Mouse (Mus musculus) embryo, embryonic 11 days (tissue): Measurements from ENCODE around the gene Vamp8.
A peak's percentile ranks its signal among the peaks of the same experiment; 100 is the strongest.

Experiments
- DNase-seq: peaks from one replicate; pipeline ENCODE4 v3.0.0-alpha.2; 2015

Vamp8 gene

DNA sequence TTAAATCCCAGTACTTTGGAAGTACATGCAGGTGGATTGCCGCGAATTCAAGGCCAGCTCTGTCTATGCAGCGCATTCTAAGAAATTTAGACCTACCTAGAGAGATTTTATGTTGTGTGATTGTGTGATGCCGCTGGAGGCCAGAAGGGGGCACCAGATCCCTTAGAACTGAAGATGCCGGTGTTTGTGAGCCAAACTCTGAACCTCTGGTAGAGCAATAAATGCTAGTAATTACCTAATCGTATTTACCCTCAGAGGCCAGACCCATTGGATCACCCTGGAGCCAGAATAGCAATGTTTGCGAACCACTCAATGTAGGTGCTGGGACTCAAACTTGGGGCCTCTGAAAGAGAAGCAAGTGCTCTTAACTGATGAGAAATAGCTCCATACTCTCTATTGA is 11.4 kb upstream of the Vamp8 start:
- DNase-seq: peak; percentile 72

DNA sequence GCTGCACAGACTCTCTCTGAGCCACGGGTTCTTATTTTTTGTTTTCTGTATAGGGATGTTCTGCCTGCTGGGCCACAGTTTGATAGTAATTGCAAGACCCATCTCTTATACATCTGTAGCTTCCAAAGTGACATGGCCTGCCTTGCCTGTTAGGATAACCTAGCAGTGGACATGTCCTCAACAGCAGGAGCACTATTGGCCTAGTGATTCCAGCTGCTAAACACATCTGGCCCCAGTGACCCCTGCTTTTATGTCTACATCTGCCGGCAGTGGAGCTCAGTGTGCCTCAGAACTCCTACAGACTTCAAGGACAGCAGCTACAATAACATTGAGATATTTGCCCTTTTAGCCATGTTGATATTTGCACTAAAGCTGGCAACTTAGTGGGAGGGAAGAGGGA is 9.5 kb upstream of the Vamp8 start:
- DNase-seq: peak; percentile 47

GRCm38 (mm10) chr6:72396837-72397251 is 6.3 kb upstream of the Vamp8 start:
- no peak for DNase-seq

GRCm38 (mm10) chr6:72392341-72392740 is 1.8 kb upstream of the Vamp8 start:
- DNase-seq: no peak

- peak; percentile 62 for DNase-seq
These were observed 455 bp upstream of the Vamp8 start for GRCm38 (mm10) chr6:72390795-72391521.

GRCm38 (mm10) chr6:72389471-72389940 is 997 bp downstream of the Vamp8 start:
- DNase-seq: peak; percentile 44

DNA sequence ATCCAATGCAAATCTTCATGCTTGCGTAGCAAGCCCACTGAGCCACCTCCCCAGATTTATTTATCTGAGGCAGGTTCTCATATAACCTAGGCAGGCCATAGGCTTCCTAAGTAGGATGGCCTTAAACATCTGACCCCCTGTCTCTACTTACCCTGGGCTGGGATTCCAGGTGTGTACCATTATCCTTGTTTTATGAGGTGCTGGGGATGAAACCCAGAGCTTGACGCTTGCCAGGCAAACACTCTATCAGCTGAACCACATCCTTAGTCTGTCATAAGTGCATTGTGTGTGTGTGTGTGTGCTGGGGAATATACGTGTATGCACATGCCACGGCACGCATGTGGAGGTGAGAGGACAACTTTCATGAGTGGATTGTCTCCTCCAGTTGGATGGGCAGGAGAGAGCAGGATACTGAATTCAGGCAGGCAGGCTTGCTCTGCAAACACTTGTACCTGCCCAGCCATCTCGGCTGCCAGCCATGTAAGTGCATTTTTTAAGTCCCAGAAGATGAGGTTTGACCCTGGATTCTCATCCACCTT is 1.6 kb downstream of the Vamp8 start:
- DNase-seq: no peak

GRCm38 (mm10) chr6:72388266-72388665 is 2.2 kb downstream of the Vamp8 start:
- no peak for DNase-seq

- no peak for DNase-seq
These were observed 2.7 kb downstream of the Vamp8 start for GRCm38 (mm10) chr6:72387816-72388215.

GRCm38 (mm10) chr6:72386561-72386960 is 3.9 kb downstream of the Vamp8 start:
- DNase-seq: no peak

DNA sequence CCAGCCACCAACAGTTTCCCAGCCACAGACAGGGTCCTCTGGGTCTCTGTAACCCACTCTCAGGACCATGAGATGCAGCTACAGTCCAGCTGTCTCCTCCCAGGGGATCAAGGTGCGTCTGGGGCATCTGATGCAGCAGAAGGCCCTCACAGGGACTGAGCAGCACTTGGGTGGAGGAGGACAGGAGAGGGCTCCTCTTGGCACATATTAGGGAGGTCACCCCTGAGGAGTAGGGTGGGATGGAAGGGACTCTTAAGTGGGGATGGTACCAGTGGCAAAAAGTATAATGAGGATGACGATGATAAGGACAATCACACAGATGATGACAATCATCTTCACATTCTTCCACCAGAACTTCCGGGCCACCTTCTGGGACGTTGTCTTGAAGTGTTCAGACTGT is 5.2 kb downstream of the Vamp8 start:
- DNase-seq: no peak

DNA sequence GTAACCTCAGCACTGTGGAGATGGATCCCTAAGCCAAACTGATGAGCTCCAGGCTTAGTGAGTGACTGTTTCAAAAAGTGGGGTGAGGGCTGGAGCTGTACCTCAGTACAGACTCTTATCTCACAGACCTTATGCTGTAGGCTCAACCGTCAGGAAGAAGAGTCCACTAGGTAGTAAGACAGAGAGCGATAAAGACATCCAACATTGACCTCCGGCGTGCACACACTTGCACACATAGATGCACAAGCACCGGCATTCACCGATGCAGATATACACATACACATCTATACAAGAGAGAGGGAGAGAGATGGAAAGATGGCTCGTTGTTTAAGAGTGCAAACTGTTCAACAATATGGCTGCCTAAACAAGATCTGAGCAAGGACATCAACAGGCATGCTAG is 6.6 kb downstream of the Vamp8 start:
- DNase-seq: no peak

DNA sequence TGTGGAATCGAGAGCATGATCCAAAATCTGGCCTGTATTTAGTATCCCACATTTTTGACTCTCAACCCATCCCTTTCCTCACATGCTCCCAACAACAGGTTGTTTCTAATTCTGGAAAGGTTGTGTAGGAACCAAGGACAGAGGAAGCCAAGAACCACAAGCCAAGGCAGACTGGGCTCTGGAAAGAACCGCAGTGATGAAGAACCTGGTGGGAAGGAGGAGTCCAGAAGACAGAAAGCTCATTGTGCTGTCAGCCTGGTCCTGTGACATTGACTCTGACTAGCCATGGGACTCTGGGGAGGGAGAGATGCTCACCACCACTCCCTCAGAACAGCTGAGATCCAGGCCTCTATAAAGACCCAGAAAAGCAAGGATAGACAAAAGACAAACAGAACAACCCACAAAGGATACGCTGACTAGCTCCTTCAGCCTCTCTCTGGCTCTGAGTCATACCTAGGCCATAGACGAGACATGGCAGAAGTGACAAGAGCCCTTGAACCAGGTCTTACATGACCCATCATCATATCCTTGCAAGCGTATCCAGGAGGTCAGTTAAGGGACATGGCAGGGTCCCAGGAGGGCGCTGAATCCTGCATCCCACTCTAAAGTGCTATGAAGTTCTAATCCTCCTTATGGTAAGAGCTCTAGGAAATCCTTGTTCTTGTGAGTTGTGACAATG is 7.2 kb downstream of the Vamp8 start:
- no peak for DNase-seq

DNA sequence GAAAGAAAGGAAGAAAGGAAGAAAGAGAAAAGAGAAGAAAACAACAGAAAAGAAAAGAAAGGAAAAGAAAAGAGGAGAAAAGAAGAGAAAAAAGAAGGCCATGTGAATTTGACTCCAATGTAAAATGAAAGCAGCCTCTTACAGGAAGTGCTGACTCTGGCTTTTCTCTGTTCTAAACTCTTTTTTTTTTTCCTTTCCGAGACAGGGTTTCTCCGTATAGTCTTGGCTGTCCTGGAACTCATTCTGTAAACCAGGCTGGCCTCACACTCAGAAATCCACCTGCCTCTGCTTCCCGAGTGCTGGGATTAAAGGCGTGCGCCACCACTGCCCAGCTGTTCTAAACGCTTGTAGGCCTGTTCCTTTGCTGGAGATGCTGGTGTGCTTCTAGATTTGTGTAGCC is 8.0 kb downstream of the Vamp8 start:
- no peak for DNase-seq

DNA sequence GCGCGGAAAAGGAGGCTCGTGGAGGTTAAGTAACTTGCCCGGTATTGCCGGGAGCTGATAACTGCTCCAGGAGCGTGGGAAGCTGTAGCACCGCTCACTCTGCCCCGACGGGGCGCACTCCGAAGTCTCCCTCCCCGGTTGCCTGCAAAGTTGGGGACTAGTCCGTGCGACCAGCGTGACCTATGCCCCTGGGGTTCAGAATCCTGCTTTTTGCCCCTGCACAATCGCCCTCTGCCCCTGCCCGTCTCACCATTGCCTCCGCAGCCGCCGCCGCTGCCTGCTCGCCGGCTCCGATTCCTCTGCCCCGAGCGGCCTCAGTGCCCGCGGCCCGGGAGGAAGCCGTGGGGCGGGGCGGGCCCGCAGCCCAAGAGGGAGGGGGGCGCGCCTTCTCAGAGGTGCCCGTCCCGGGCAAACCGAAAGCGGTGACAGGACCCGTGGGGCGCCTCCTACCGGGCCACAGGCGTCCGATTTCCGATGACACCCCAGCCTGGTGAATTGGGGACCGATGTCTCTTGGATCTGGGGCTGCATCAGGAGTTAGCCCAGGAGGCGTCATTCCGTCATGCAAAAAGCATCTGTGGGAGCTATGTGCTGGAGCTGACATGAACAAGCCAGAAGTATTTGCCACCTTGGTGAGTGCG is 10.3 kb downstream of the Vamp8 start, which contains the start of gene Vamp5:
Vamp5 (minus strand) TSS at position 338 of the 640 bp plus-strand sequence.
- DNase-seq: peak; percentile 76

GRCm38 (mm10) chr6:72379377-72380130 is 10.9 kb downstream of the Vamp8 start:
- DNase-seq: no peak

GRCm38 (mm10) chr6:72378510-72379234 is 11.8 kb downstream of the Vamp8 start:
- DNase-seq: no peak

GRCm38 (mm10) chr6:72374820-72375563 is 15.5 kb downstream of the Vamp8 start:
- DNase-seq: no peak

DNA sequence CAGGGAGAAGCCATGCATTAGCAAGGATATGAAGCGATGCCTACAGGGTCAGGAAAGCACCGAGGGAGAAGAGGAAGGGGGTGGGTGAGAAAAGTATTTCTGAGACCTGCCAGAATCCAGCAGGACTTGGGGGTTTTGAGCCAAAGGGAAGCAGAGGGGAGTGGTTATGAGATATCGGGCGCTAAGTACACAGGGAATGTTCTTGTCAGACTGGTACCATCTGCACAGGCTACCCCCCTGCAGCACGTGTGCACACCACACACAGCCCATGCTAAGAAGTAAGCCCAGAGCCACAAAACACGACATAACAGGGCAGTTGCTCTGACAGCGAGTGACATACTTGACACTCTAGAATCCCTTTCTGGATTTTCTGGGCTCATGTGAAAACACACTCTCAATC is 16.3 kb downstream of the Vamp8 start:
- DNase-seq: no peak

DNA sequence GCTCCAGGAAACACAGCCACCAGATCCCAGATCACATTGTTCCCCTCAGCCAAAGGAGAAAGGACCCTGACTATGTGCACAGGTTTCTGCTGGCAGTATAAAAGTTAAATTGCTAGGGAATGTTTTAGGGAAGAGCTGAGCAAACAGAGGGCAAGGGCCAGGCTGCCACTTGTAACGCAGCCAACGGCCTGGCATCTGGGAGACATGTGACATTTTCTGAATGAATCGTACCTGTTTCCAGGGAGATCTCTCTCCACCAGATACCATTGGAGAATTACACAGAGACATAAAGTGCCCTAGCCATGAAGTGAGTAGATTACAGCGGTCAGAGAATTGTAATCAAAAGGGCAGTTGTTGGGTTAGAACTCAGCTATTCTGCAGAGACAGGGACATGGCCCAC is 17.3 kb downstream of the Vamp8 start:
- no peak for DNase-seq

DNA sequence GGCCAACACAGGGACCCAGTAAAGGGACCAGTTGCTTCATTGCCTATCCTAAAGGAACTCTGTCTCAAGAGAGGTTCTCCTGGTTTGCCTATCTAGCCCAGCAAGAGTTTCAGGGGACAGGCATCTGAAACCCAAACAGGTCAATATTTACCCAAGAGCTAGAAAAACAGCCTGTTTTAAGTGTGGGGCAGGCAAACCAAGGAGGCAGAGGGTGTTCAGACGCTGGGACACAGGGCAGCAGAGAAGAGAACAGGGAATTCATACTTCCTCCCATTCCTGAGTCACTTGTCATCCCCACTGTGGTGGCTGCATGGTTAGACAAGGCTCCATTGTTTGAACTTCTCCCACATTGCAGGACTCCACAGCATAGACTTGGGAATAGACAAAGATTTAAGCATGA is 18.9 kb downstream of the Vamp8 start:
- DNase-seq: no peak
